Mouse (Mus musculus): ENCODE data around the gene Hist1h2an. TPM values are rescaled to one million over a fixed set of nuclear protein-coding genes. Genes with fewer than 3 reads are reported as not detected.

The Hist1h2an gene
- total RNA-seq, 2 experiments from 2014 or later: 2.6 TPM; not detected in 1

Small RNA genes within 50 kb of the gene (microRNA-seq; reads per million reads assigned to microRNA genes)
- gene Gm19658 (0 reads per million in 2 experiments), gene Gm44346 (0 reads per million in 2 experiments), gene Gm44454 (0 reads per million in 2 experiments), gene Gm44466 (0 reads per million in 2 experiments)

Other genes starting within 250 kb of the Hist1h2an start
- not detected for gene Olfr1366, start 244.4 kb downstream of the Hist1h2an start, total RNA-seq (2021)
- gene Olfr1535, start 227.3 kb downstream of the Hist1h2an start, total RNA-seq (2021): not detected
- not detected for gene Olfr1364, start 205.5 kb downstream of the Hist1h2an start, total RNA-seq (2021)
- not detected for gene Olfr1362, start 173.2 kb downstream of the Hist1h2an start, total RNA-seq (2021)
- gene Olfr11, start 144.7 kb downstream of the Hist1h2an start, total RNA-seq (2021): not detected
- gene Olfr1361, start 123.8 kb downstream of the Hist1h2an start, total RNA-seq (2021): not detected
- not detected for gene Olfr1360, start 109.8 kb downstream of the Hist1h2an start, total RNA-seq (2021)
- not detected for gene Olfr1359, start 89.1 kb downstream of the Hist1h2an start, total RNA-seq (2021)
- gene Hist1h2bl, start 71.1 kb downstream of the Hist1h2an start, total RNA-seq (2021): 10 to 100 TPM; 20.4 to 37.0 TPM
- 10 to 100 TPM; 37.8 to 44.6 TPM for gene Hist1h2ai, start 70.8 kb downstream of the Hist1h2an start, total RNA-seq (2021)
- gene Hist1h3h, start 69.6 kb downstream of the Hist1h2an start, total RNA-seq (2021): 10 to 100 TPM; 57.9 to 69.3 TPM
- gene Hist1h2bm, start 65.2 kb downstream of the Hist1h2an start, total RNA-seq (2021): 1 to 10 TPM; 4.3 to 6.2 TPM
- 10 to 100 TPM; 15.7 to 17.9 TPM for gene Hist1h4j, start 52.2 kb downstream of the Hist1h2an start, total RNA-seq (2021)
- 100 to 1,000 TPM; 266 to 292 TPM for gene Hist1h4k, start 36.7 kb downstream of the Hist1h2an start, total RNA-seq (2021)
- 10 to 100 TPM; 13.2 to 18.7 TPM for gene Hist1h2ak, start 33.4 kb downstream of the Hist1h2an start, total RNA-seq (2021)
- 10 to 100 TPM in 1 of 2 experiments, 1 to 10 TPM in 1; 5.4 to 10.8 TPM for gene Hist1h2bn, start 33.1 kb downstream of the Hist1h2an start, total RNA-seq (2021)
- 1 to 10 TPM; 6.4 to 8.5 TPM for gene Hist1h1b, start 6.6 kb downstream of the Hist1h2an start, total RNA-seq (2021)
- 10 to 100 TPM; 56.6 to 72.6 TPM for gene Hist1h3i, start 3.8 kb downstream of the Hist1h2an start, total RNA-seq (2021)
- 10 to 100 TPM in 1 of 2 experiments, 1 to 10 TPM in 1; 7.8 to 11.4 TPM for gene Hist1h2bp, start 243 bp upstream of the Hist1h2an start, total RNA-seq (2021)
- gene Hist1h2bq, start 23.0 kb upstream of the Hist1h2an start, total RNA-seq (2021): 10 to 100 TPM; 49.4 to 52.0 TPM
- gene Hist1h2ao, start 23.2 kb upstream of the Hist1h2an start, total RNA-seq (2021): 10 to 100 TPM in 1 of 2 experiments, not detected in 1; 19.5 TPM
- gene Hist1h4m, start 24.5 kb upstream of the Hist1h2an start, total RNA-seq (2021): 100 to 1,000 TPM; 229 to 282 TPM
- gene Hist1h4n, start 45.0 kb upstream of the Hist1h2an start, total RNA-seq (2021): 10 to 100 TPM; 29.3 to 57.3 TPM
- gene Hist1h2ap, start 46.3 kb upstream of the Hist1h2an start, total RNA-seq (2021): 10 to 100 TPM; 34.7 to 45.0 TPM
- 10 to 100 TPM; 49.6 to 51.2 TPM for gene Hist1h2br, start 46.5 kb upstream of the Hist1h2an start, total RNA-seq (2021)
- gene Zfp184, start 157.9 kb upstream of the Hist1h2an start, total RNA-seq (2021): 1 to 10 TPM; 2.6 to 5.2 TPM
- not detected for gene Pom121l2, start 194.0 kb upstream of the Hist1h2an start, total RNA-seq (2021)
- under 1 TPM; 0.25 to 0.42 TPM for gene Prss16, start 222.5 kb upstream of the Hist1h2an start, total RNA-seq (2021)
- 10 to 100 TPM; 11.4 to 25.4 TPM for gene Hist1h2ah, start 248.3 kb upstream of the Hist1h2an start, total RNA-seq (2021)
- 10 to 100 TPM; 30.5 to 35.2 TPM for gene Hist1h2bk, start 248.7 kb upstream of the Hist1h2an start, total RNA-seq (2021)

All from layer of hippocampus, postnatal 36 days (tissue).